Mouse (Mus musculus): ENCODE data around the gene Smad5. TPM values are rescaled to one million over a fixed set of nuclear protein-coding genes. Genes with fewer than 3 reads are reported as not detected.
A peak's percentile ranks its signal among the peaks of the same experiment; 100 is the strongest.

Smad5 gene
- polyA plus RNA-seq, 1 experiment: 13.4 TPM

DNA sequence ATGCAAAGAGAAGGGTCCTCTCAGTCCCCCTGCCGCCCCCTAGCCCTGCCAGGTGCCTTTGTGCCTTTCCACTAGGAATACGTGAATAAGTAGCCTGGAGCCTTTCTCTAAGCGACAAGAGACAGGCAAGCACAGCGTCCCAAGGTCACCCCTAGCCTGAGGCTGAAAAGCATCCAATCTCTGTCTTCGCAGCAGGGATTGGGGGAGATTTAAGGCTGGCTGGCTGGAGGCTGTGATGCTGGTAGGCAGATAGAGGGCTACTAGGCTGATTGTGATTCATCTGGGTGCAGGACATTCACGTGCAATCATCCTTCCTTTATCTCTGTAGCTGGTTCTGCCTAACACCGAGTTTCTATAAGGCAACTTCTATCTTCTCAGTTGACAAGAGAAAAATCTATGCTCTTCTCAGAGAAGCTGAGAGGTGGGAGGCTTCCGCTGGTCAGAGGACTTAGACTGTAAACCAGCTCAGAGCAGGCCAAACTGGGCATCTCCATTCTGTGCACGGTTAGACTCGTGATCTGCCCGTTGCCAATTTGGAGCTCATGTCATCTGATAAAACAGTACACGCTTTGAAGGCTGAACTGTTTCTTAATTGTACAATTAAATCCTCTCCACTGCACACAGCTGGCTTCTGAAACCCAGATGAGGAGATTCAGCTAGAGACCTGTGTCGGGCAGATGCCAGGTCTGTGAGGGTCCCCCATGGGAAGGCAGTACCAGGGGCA is 78.1 kb downstream of the Smad5 start:
- TF ChIP-seq POLR2A (IDR thresholded peaks at IDR 0.05; ENCODE audit: extremely low read depth, insufficient read depth, low read length) (no peak), CTCF (IDR thresholded peaks at IDR 0.05; ENCODE audit: extremely low read depth, insufficient read depth, low read length) (no peak)
- Histone ChIP-seq H3K4me3 (ENCODE audit: insufficient read depth, low read length) (peak overlapping the region; percentile 5; the same call in 1 of the 2 replicates), H3K27ac (ENCODE audit: insufficient read depth, low read length) (peak overlapping the region; percentile 66; the same call in 1 of the 2 replicates), H3K4me1 (ENCODE audit: control insufficient read depth, insufficient read depth, low read length) (peaks cover 26% of the 10 kb centered on the region)

- Histone ChIP-seq H3K4me1 (ENCODE audit: control insufficient read depth, insufficient read depth, low read length) (peaks cover 26% of the 10 kb centered on the region), H3K4me3 (ENCODE audit: insufficient read depth, low read length) (peak overlapping the region; percentile 22), H3K27ac (ENCODE audit: insufficient read depth, low read length) (peak overlapping the region; percentile 18; the same call in 1 of the 2 replicates)
- TF ChIP-seq CTCF (IDR thresholded peaks at IDR 0.05; ENCODE audit: extremely low read depth, insufficient read depth, low read length): no peak
- TF ChIP-seq POLR2A (IDR thresholded peaks at IDR 0.05; ENCODE audit: extremely low read depth, insufficient read depth, low read length): no peak
These were observed 78.9 kb downstream of the Smad5 start for GRCm38 (mm10) chr13:56781697-56782096.

GRCm38 (mm10) chr13:56782621-56783020 is 79.8 kb downstream of the Smad5 start:
- peaks cover 26% of the 10 kb centered on the region for H3K4me1 ChIP-seq (ENCODE audit: control insufficient read depth, insufficient read depth, low read length)
- H3K27ac ChIP-seq (ENCODE audit: insufficient read depth, low read length): peak overlapping the region; percentile 82; the same call in 1 of the 2 replicates
- TF ChIP-seq POLR2A (IDR thresholded peaks at IDR 0.05; ENCODE audit: extremely low read depth, insufficient read depth, low read length): no peak
- TF ChIP-seq CTCF (IDR thresholded peaks at IDR 0.05; ENCODE audit: extremely low read depth, insufficient read depth, low read length): no peak
- H3K4me3 ChIP-seq (ENCODE audit: insufficient read depth, low read length): peak overlapping the region; percentile 22; the same call in 1 of the 2 replicates

- Histone ChIP-seq H3K4me1 (ENCODE audit: control insufficient read depth, insufficient read depth, low read length) (peaks cover 4% of the 10 kb centered on the region), H3K4me3 (ENCODE audit: insufficient read depth, low read length) (no peak overlapping the region), H3K27ac (ENCODE audit: insufficient read depth, low read length) (no peak overlapping the region)
- TF ChIP-seq POLR2A (IDR thresholded peaks at IDR 0.05; ENCODE audit: extremely low read depth, insufficient read depth, low read length): no peak
- TF ChIP-seq CTCF (IDR thresholded peaks at IDR 0.05; ENCODE audit: extremely low read depth, insufficient read depth, low read length): no peak
These were observed 87.9 kb downstream of the Smad5 start for GRCm38 (mm10) chr13:56790683-56791082.

Other genes starting within 250 kb of the Smad5 start
- not detected in 2 replicates for gene Il9, start 220.8 kb upstream of the Smad5 start, polyA plus RNA-seq (2012; rRNA removed)
- gene Fbxl21, start 180.5 kb upstream of the Smad5 start, polyA plus RNA-seq (2012; rRNA removed): 5.5 and 6.1 TPM in 2 replicates
- gene Lect2, start 154.5 kb upstream of the Smad5 start, polyA plus RNA-seq (2012; rRNA removed): not detected in 2 replicates
- gene Tgfbi, start 93.5 kb upstream of the Smad5 start, polyA plus RNA-seq (2012; rRNA removed): 3.7 and 3.8 TPM in 2 replicates
- 4.1 and 8.5 TPM in 2 replicates for gene Gm45623, start 50.8 kb downstream of the Smad5 start, polyA plus RNA-seq (2012; rRNA removed)
- 1.0 and 1.5 TPM in 2 replicates for gene Trpc7, start 193.0 kb downstream of the Smad5 start, polyA plus RNA-seq (2012; rRNA removed)

All from cortical plate, adult 2 months (tissue).